Comparison of ENCODE assay signal across 9 mouse cellular contexts in the genomic region with DNA sequence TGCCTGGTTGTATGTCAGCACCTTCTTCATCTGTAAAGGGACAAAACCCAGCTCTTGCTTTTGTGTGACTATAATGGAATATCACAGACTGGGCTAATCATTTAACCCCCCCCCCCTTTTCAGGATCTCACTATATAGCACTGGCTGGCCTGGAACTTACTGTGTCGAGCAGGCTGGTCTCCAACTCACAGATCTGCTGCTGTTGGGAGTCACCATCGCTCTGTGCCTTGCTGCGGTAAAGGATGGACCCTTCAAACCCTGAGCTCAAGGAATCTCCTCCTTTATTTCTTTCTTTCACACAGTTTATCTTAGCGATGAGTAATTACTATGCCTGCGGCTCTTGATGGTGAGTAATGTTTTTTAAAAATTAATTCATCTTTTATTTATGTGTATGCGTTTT. TPM values are rescaled to one million over a fixed set of nuclear protein-coding genes. Genes with fewer than 3 reads are reported as not detected.
DNase-seq lines count a peak whose midpoint lies in the region; ATAC-seq and TF ChIP-seq lines count a peak whose summit lies in the region.
"Had no signal": no experiment of that assay in that cellular context is flagged by ENCODE, and none has a peak within 500 bp of the region (broad histone marks: within the 10 kb centered on the region; RNA-seq: fewer than 3 reads in every experiment).

TSS of gene Vwf (plus strand) at position 301 of the 400 bp plus-strand sequence.

- H3K27me3 ChIP-seq in limb, embryonic 14.5 days (ENCODE audit: control insufficient read depth, insufficient read depth, low read length) = no peaks in the 10 kb centered on the region
- H3K27me3 ChIP-seq in limb, embryonic 10.5 days (ENCODE audit: low read depth, poor library complexity, severe bottlenecking) = no peaks in the 10 kb centered on the region
- H3K27me3 ChIP-seq in heart, embryonic 10.5 days (ENCODE audit: insufficient read depth, poor library complexity, severe bottlenecking) = no peaks in the 10 kb centered on the region
- no peaks in the 10 kb centered on the region for H3K27me3 ChIP-seq in forebrain, embryonic 13.5 days
- H3K27me3 ChIP-seq: limb, embryonic 15.5 days had no signal

- no peak for TF ChIP-seq POLR2A in limb, embryonic 14.5 days (IDR thresholded peaks at IDR 0.05; ENCODE audit: borderline replicate concordance, extremely low read depth, insufficient read depth, insufficient read length)

- no peak within 1 kb of the TSS for H3K4me2 ChIP-seq in limb, embryonic 14.5 days (replicated peaks; ENCODE audit: low read depth, low read length, severe bottlenecking)
- H3K4me2 ChIP-seq in forebrain, embryonic 13.5 days = no peak within 1 kb of the TSS
- H3K4me2 ChIP-seq: limb, embryonic 15.5 days had no signal

- no peaks in the 10 kb centered on the region for H3K9me3 ChIP-seq in limb, embryonic 14.5 days (ENCODE audit: control insufficient read depth, low read length)
- no peaks in the 10 kb centered on the region for H3K9me3 ChIP-seq in limb, embryonic 10.5 days (replicated peaks)
- no peaks in the 10 kb centered on the region for H3K9me3 ChIP-seq in heart, embryonic 10.5 days
- H3K9me3 ChIP-seq in forebrain, embryonic 13.5 days (replicated peaks) = no peaks in the 10 kb centered on the region
- H3K9me3 ChIP-seq: limb, embryonic 15.5 days had no signal

- no peak for ATAC-seq in limb, embryonic 14.5 days (ENCODE audit: low FRiP score, low read depth)
- no peak for ATAC-seq in forebrain, embryonic 13.5 days
- ATAC-seq in cerebellum, adult (ENCODE audit: insufficient number of reproducible peaks, low FRiP score, low TSS enrichment) = no peak

- DNase-seq in limb, embryonic 14.5 days (ENCODE audit: low spot score) = no peak
- no peak for DNase-seq in limb, embryonic 10.5 days (ENCODE audit: low spot score)
- DNase-seq in gastrocnemius, adult 18-20 months (ENCODE audit: low spot score) = no peak
- DNase-seq in heart, embryonic 10.5 days (ENCODE audit: low spot score) = no peak
- DNase-seq in layer of hippocampus, postnatal 36 days = no peak
- DNase-seq: right cerebral cortex, postnatal 25 days had no signal

- H3K27ac ChIP-seq in limb, embryonic 14.5 days (replicated peaks; ENCODE audit: low read depth, low read length) = no peak within 1 kb of the TSS
- no peak within 1 kb of the TSS for H3K27ac ChIP-seq in limb, embryonic 10.5 days
- H3K27ac ChIP-seq in heart, embryonic 10.5 days = no peak within 1 kb of the TSS
- H3K27ac ChIP-seq in forebrain, embryonic 13.5 days = no peak within 1 kb of the TSS
- H3K27ac ChIP-seq: limb, embryonic 15.5 days had no signal

- no peak within 1 kb of the TSS for H3K9ac ChIP-seq in limb, embryonic 14.5 days (ENCODE audit: low read depth, low read length, severe bottlenecking)
- no peak within 1 kb of the TSS for H3K9ac ChIP-seq in forebrain, embryonic 13.5 days
- H3K9ac ChIP-seq: limb, embryonic 15.5 days had no signal

- H3K4me1 ChIP-seq in limb, embryonic 14.5 days (ENCODE audit: control insufficient read depth, insufficient read depth, low read length) = no peaks in the 10 kb centered on the region
- 0 out of 2 replicates have a peak, but pooled peaks cover 4% of the 10 kb centered on the region for H3K4me1 ChIP-seq in limb, embryonic 10.5 days
- peaks cover under 1% of the 10 kb centered on the region; the same call in 1 of the 2 replicates for H3K4me1 ChIP-seq in heart, embryonic 10.5 days
- no peaks in the 10 kb centered on the region for H3K4me1 ChIP-seq in forebrain, embryonic 13.5 days
- H3K4me1 ChIP-seq: limb, embryonic 15.5 days had no signal

- WGBS in limb, embryonic 14.5 days = 88% methylated on average over 6 of the region's 6 CpGs
- 92% methylated on average over 6 of the region's 6 CpGs for WGBS in limb, embryonic 10.5 days
- 91% methylated on average over 6 of the region's 6 CpGs for WGBS in heart, embryonic 10.5 days
- whole genome bisulfite sequencing in forebrain, embryonic 13.5 days = 90% methylated on average over 6 of the region's 6 CpGs

- no peaks in the 10 kb centered on the region for H3K36me3 ChIP-seq in limb, embryonic 14.5 days (ENCODE audit: control insufficient read depth, insufficient read depth, low read length)
- no peaks in the 10 kb centered on the region for H3K36me3 ChIP-seq in limb, embryonic 10.5 days
- H3K36me3 ChIP-seq in heart, embryonic 10.5 days = no peaks in the 10 kb centered on the region
- no peaks in the 10 kb centered on the region for H3K36me3 ChIP-seq in forebrain, embryonic 13.5 days (ENCODE audit: poor library complexity, severe bottlenecking)
- H3K36me3 ChIP-seq: limb, embryonic 15.5 days had no signal

- H3K4me3 ChIP-seq in limb, embryonic 14.5 days (replicated peaks; ENCODE audit: low read length) = no peak within 1 kb of the TSS
- no peak within 1 kb of the TSS for H3K4me3 ChIP-seq in limb, embryonic 10.5 days
- no peak within 1 kb of the TSS for H3K4me3 ChIP-seq in heart, embryonic 10.5 days
- H3K4me3 ChIP-seq in forebrain, embryonic 13.5 days = no peak within 1 kb of the TSS
- H3K4me3 ChIP-seq: limb, embryonic 15.5 days had no signal

RNA-seq across cellular contexts. Expression of gene Vwf, which starts in this region (rescaled TPM):
- polyA plus RNA-seq in limb, embryonic 14.5 days (2012; rRNA removed) = 11.2 and 14.5 TPM in 2 replicates
- 11.1 and 12.0 TPM in 2 replicates for polyA plus RNA-seq in limb, embryonic 14.5 days (2014; fragmentation: Nextera tagmentation; extraction: Ambion mirVana)
- 4.5 and 5.3 TPM in 2 replicates for polyA plus RNA-seq in limb, embryonic 10.5 days (2016; fragmentation: Nextera tagmentation; extraction: Ambion mirVana)
- total RNA-seq in gastrocnemius, adult 18-20 months (2021) = 10 to 100 TPM; 16.3 to 18.7 TPM
- polyA plus RNA-seq in heart, embryonic 10.5 days (2016; fragmentation: Nextera tagmentation; extraction: Ambion mirVana) = 22.1 and 26.0 TPM in 2 replicates
- 10 to 100 TPM; 12.2 to 13.1 TPM for total RNA-seq in layer of hippocampus, postnatal 36 days (2021)
- 4.8 and 7.7 TPM in 2 replicates for polyA plus RNA-seq in forebrain, embryonic 13.5 days (2015; fragmentation: Nextera tagmentation; extraction: Ambion mirVana)
